Mouse (Mus musculus) myocyte (in vitro differentiated cells): ENCODE data around the gene Fdps. TPM values are rescaled to one million over a fixed set of nuclear protein-coding genes. Genes with fewer than 3 reads are reported as not detected.
"Not testable (repeated sequence)": the region's sequence is repeated elsewhere in the genome, so short reads cannot be mapped to it uniquely, and the experiment has no call there.

Experiments used
- H3K27me3 ChIP-seq: one replicate; pipeline ENCODE4 v1.6.1; 2011; ENCODE audit not compliant: control insufficient read depth, insufficient read depth, insufficient read length
- H3K36me3 ChIP-seq: one replicate; pipeline ENCODE4 v1.6.1; 2011; ENCODE audit not compliant: control insufficient read depth, insufficient read depth
- H3K4me2 ChIP-seq: one replicate; pipeline ENCODE4 v1.6.1; 2011; ENCODE audit warnings: low read depth, control low read depth
- H3K4me3 ChIP-seq: one replicate; pipeline ENCODE4 v1.5.1; 2011; ENCODE audit warnings: mild to moderate bottlenecking, control low read depth, moderate library complexity
- H3K79me2 ChIP-seq: one replicate; pipeline ENCODE4 v1.6.1; 2011; ENCODE audit not compliant: control insufficient read depth, insufficient read depth
- H3ac ChIP-seq: one replicate; pipeline ENCODE4 v1.6.1; 2011; ENCODE audit not compliant: control insufficient read depth, insufficient read length
- CEBPB ChIP-seq: IDR thresholded peaks from 2 replicates; pipeline ENCODE4 v1.6.1; 2011; ENCODE audit warnings: mild to moderate bottlenecking, moderate library complexity; ENCODE audit not compliant: poor library complexity, insufficient read depth, severe bottlenecking
- E2F4 ChIP-seq: IDR thresholded peaks from one replicate; pipeline ENCODE4 v1.6.1; 2011; ENCODE audit warnings: mild to moderate bottlenecking, control low read depth, moderate library complexity; ENCODE audit not compliant: insufficient read depth
- MAX ChIP-seq: IDR thresholded peaks from one replicate; pipeline ENCODE4 v1.6.1; 2011; ENCODE audit warnings: low read depth, mild to moderate bottlenecking, control low read depth
- MYOD1 ChIP-seq, 3 experiments: IDR thresholded peaks; one replicate each; pipeline ENCODE4 v1.6.1; 2011; ENCODE audit warnings: control low read depth in 2 of 3, low read depth in 2 of 3, mild to moderate bottlenecking in 2 of 3, moderate library complexity in 1 of 3; ENCODE audit not compliant: insufficient read length in 2 of 3, control insufficient read depth in 1 of 3
- MYOG ChIP-seq, 3 experiments: IDR thresholded peaks; one replicate each; pipeline ENCODE4 v1.6.1; 2011; ENCODE audit warnings: control low read depth in 2 of 3, low read depth in 2 of 3, mild to moderate bottlenecking in 2 of 3; ENCODE audit not compliant: insufficient read length in 2 of 3, control insufficient read depth in 1 of 3, insufficient read depth in 1 of 3
- POLR2A ChIP-seq: IDR thresholded peaks from one replicate; pipeline ENCODE4 v1.6.1; 2011; ENCODE audit warnings: low read depth, mild to moderate bottlenecking, control low read depth, moderate library complexity; ENCODE audit not compliant: insufficient read length
- POLR2AphosphoS2 ChIP-seq: IDR thresholded peaks from one replicate; pipeline ENCODE4 v1.6.1; 2011; ENCODE audit warnings: low read depth, control low read depth; ENCODE audit not compliant: insufficient read length
- REST ChIP-seq: IDR thresholded peaks from one replicate; pipeline ENCODE4 v1.6.1; 2011; ENCODE audit warnings: mild to moderate bottlenecking, control low read depth, moderate library complexity; ENCODE audit not compliant: insufficient read depth, insufficient read length
- SRF ChIP-seq: IDR thresholded peaks from one replicate; pipeline ENCODE4 v1.6.1; 2011; ENCODE audit warnings: low read depth; ENCODE audit not compliant: control insufficient read depth, insufficient read length
- TCF12 ChIP-seq: IDR thresholded peaks from one replicate; pipeline ENCODE4 v1.6.1; 2011; ENCODE audit warnings: mild to moderate bottlenecking, control low read depth; ENCODE audit not compliant: poor library complexity, insufficient read depth, severe bottlenecking
- TCF3 ChIP-seq: IDR thresholded peaks from one replicate; pipeline ENCODE4 v1.6.1; 2011; ENCODE audit warnings: low read depth, control low read depth; ENCODE audit not compliant: insufficient read length
- USF1 ChIP-seq: IDR thresholded peaks from one replicate; pipeline ENCODE4 v1.6.1; 2011; ENCODE audit warnings: low read depth, mild to moderate bottlenecking, control low read depth, moderate library complexity
- polyA plus RNA-seq: library from polyadenylated mRNA; unstranded; fragments of >200 nt; fragmentation: generic; extraction: Trizol; gene quantifications from one replicate; pipeline ENCODE4 v1.2.1, GENCODE M21; 2012; ENCODE audit warnings: missing spikeins

Gene Fdps
- polyA plus RNA-seq, 1 experiment, result 863 TPM

DNA sequence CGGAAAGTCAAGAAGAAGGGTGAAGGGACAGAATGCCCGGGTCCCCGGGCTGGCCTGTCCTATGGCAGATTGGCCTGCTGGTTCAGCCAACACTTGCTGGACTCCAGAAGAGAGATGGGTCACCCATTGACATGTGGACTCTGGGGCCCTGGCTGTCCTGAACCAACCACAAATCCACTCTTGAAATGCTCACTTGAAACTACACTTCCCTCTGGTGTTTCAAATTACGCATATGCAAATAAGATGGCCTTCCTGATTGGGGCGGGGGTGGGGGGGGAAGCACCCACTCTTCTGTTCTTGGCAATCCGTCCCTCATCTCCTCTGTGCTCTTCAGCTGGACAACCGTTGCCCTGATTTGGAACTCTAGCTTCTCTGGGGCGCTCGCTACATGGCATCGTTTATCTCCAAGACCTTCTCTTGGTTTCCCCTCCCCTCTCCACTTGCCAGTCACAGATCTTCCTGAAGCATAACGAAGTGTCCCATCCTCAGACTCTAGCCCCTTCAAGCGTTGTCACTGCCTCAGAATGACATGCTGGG lies 17.0 kb downstream of the Fdps start:
- Histone ChIP-seq H3K79me2 (no peaks in the 10 kb centered on the region), H3K36me3 (peaks cover 6% of the 10 kb centered on the region), H3K27me3 (no peaks in the 10 kb centered on the region), H3K4me3 (no peak overlapping the region), H3K4me2 (no peak overlapping the region), H3ac (no peak overlapping the region)
- TF ChIP-seq SRF, result no peak
- no peak for TF ChIP-seq USF1
- TF ChIP-seq TCF12, result no peak
- TF ChIP-seq MAX, result no peak
- no peak for TF ChIP-seq TCF3
- no peak for TF ChIP-seq MYOD1 (IDR thresholded peaks at IDR 0.05; ENCODE audit: control insufficient read depth in 1 of 3, insufficient read length in 2 of 3, low read depth in 2 of 3)
- TF ChIP-seq MYOG (IDR thresholded peaks at IDR 0.05; ENCODE audit: control insufficient read depth in 1 of 3, insufficient read depth in 1 of 3, insufficient read length in 2 of 3, low read depth in 2 of 3), result no peak
- no peak for TF ChIP-seq POLR2AphosphoS2
- no peak for TF ChIP-seq POLR2A
- no peak for TF ChIP-seq REST
- TF ChIP-seq E2F4, result no peak
- TF ChIP-seq CEBPB, result no peak

DNA sequence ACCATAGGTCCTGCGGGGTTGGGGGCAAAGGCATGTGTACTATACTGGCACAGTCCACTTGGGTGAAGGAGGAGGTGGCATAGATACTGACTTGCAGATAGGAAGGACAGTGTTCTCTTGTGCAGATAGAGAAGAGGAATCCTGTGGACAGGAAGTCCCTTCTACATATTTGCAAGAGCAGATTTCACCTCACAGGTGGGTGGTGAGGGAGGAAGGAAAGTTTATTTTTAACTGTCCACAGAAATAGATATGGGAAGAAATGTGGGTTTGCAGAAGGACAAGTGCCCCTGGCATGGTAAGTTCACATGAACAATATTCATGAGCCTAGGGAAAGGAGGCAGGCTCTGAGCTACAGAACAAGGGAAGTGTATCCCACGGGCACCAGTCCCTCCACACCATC lies 17.6 kb downstream of the Fdps start:
- TF ChIP-seq CEBPB, result no peak
- no peak for TF ChIP-seq POLR2AphosphoS2
- no peak for TF ChIP-seq POLR2A
- TF ChIP-seq SRF, result no peak
- TF ChIP-seq REST, result no peak
- TF ChIP-seq MAX, result no peak
- no peak for TF ChIP-seq MYOD1 (IDR thresholded peaks at IDR 0.05; ENCODE audit: control insufficient read depth in 1 of 3, insufficient read length in 2 of 3, low read depth in 2 of 3)
- TF ChIP-seq TCF3, result no peak
- TF ChIP-seq USF1, result no peak
- TF ChIP-seq MYOG (IDR thresholded peaks at IDR 0.05; ENCODE audit: control insufficient read depth in 1 of 3, insufficient read depth in 1 of 3, insufficient read length in 2 of 3, low read depth in 2 of 3), result no peak
- TF ChIP-seq TCF12, result no peak
- no peak for TF ChIP-seq E2F4
- H3ac ChIP-seq, result no peak overlapping the region

DNA sequence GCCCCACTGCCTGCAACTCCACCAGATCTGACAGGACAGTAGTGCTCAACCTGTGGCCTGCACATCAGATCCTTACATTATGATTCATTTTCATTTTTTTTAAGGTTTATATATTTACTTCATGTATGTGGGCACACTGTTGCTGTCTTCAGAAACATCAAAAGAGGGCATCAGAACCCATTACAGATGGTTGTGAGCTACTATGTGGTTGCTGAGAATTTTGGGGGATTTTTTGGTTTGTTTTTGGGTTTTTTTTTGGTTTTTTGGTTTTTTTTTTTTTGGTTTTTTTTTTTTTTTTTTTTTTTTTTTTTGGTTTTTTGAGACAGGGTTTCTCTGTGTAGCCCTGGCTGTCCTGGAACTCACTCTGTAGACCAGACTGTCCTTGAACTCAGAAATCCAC lies 19.5 kb downstream of the Fdps start:
- not testable (repeated sequence) for H3K4me2 ChIP-seq, H3K4me3 ChIP-seq, H3K27me3 ChIP-seq, H3K79me2 ChIP-seq, H3ac ChIP-seq
- peaks cover 15% of the 10 kb centered on the region for H3K36me3 ChIP-seq

More for the DNA sequence above, 17.6 kb downstream of the Fdps start:
- Histone ChIP-seq H3K27me3 (no peaks in the 10 kb centered on the region), H3K36me3 (peaks cover 9% of the 10 kb centered on the region), H3K4me2 (no peak overlapping the region), H3K4me3 (no peak overlapping the region), H3K79me2 (no peaks in the 10 kb centered on the region)

- H3K4me2 ChIP-seq, result no peak overlapping the region
- H3K79me2 ChIP-seq, result no peaks in the 10 kb centered on the region
- H3K27me3 ChIP-seq, result no peaks in the 10 kb centered on the region
- H3ac ChIP-seq, result no peak overlapping the region
- H3K4me3 ChIP-seq, result no peak overlapping the region
- no peak for TF ChIP-seq MAX
- TF ChIP-seq TCF3, result no peak
- TF ChIP-seq USF1, result no peak
- no peak for TF ChIP-seq CEBPB
- no peak for TF ChIP-seq SRF
- no peak for TF ChIP-seq REST
- no peak for TF ChIP-seq MYOD1 (IDR thresholded peaks at IDR 0.05; ENCODE audit: control insufficient read depth in 1 of 3, insufficient read length in 2 of 3, low read depth in 2 of 3)
- no peak for TF ChIP-seq POLR2AphosphoS2
- no peak for TF ChIP-seq TCF12
- TF ChIP-seq MYOG (IDR thresholded peaks at IDR 0.05; ENCODE audit: control insufficient read depth in 1 of 3, insufficient read depth in 1 of 3, insufficient read length in 2 of 3, low read depth in 2 of 3), result no peak
- no peak for TF ChIP-seq E2F4
- no peak for TF ChIP-seq POLR2A
- H3K36me3 ChIP-seq, result peaks cover 57% of the 10 kb centered on the region
These were observed 24.4 kb downstream of the Fdps start for GRCm38 (mm10) chr3:89077383-89077782.

DNA sequence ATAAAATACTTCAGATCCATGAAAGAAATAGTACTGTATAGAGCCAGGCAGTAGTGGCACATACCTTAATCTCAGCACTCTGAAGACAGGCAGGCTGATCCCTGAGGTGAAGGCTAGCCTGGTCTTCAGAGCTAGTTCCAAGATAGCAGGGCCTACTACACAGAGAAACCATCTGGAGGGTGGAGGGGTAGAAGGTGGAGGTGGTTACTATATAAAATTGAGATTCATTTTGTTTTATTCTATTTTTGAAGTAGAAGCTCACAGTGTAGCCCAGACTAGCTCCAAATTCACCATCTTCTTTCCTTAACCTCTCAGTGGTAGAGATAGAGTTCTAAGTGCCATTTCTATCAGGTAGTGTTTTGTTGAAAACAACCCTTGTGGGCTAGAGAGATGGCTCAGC lies 34.5 kb downstream of the Fdps start:
- Histone ChIP-seq H3K79me2 (no peaks in the 10 kb centered on the region), H3K36me3 (peaks cover 78% of the 10 kb centered on the region), H3K27me3 (no peaks in the 10 kb centered on the region), H3K4me3 (no peak overlapping the region), H3K4me2 (no peak overlapping the region), H3ac (no peak overlapping the region)
- no peak for TF ChIP-seq USF1
